Mouse (Mus musculus) retina, adult 2 months (tissue): ENCODE measurements around the gene Tsc22d3.
"Not testable (repeated sequence)": the region's sequence is repeated elsewhere in the genome, so short reads cannot be mapped to it uniquely, and the experiment has no call there.

Source experiments
- DNase-seq: peaks from one replicate; pipeline ENCODE4 v3.0.0-alpha.2; 2012; ENCODE audit warnings: low read depth, low spot score

The Tsc22d3 gene

DNA sequence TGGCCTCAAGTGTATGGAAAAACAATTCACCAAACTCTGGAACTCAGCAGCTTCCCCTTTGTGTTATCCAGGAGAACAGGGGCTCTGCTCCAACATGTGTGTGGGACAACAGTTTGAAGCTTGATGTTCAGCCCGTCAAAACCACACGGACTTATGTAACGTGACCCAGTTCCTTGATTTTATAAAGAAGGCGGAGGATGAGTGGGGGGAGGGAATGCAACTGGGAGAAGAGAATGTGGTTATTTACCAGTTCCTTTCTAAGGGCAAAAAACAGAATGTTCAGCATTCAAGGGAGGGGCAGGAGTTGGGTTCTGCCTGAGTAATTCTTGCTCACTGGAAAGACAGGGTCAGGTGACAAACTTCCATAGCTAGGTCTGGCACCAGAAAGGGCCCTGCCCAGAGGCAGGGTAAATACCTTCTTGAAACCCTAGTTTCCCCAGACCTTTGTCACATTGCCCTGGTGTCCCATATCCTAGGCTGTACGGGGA is 71.3 kb downstream of the Tsc22d3 start:
- no peak for DNase-seq

DNA sequence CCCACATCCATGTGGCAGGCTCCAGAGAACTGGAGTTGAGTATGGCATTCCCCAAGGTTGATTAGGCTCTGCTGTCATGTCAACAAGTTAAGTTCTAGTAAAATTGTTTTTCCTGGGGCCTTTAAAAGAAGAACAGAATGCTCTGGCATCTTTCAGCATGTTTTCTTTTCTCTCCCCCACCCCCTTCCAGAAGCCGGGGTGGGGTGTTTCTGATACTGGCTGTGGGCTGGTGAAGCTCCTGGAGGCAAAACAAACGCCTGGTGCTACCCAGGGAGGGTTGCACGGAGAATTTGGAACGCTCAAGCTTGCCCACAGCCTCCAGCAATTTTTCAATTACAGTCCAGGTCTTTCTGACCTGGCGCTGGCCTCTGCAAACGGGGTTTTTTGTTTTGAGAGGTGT is 73.2 kb downstream of the Tsc22d3 start:
- DNase-seq = no peak

DNA sequence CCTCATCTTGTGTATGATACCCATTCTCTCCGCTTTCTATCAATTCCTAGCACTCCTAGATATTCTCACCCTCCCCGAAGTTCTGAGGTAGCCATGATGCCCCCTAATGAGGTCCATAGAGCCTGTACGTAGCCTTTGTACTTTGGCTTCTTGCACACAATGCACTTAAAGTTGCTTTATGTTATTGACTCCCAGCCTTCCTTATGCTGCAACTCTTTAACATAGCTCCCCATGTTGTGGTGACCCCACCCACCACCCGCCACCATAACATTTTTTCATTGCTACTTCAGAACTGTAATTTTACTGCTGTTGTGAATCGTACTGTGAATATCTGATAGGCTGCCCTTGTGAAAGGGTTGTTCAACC is 74.2 kb downstream of the Tsc22d3 start:
- DNase-seq = no peak

DNA sequence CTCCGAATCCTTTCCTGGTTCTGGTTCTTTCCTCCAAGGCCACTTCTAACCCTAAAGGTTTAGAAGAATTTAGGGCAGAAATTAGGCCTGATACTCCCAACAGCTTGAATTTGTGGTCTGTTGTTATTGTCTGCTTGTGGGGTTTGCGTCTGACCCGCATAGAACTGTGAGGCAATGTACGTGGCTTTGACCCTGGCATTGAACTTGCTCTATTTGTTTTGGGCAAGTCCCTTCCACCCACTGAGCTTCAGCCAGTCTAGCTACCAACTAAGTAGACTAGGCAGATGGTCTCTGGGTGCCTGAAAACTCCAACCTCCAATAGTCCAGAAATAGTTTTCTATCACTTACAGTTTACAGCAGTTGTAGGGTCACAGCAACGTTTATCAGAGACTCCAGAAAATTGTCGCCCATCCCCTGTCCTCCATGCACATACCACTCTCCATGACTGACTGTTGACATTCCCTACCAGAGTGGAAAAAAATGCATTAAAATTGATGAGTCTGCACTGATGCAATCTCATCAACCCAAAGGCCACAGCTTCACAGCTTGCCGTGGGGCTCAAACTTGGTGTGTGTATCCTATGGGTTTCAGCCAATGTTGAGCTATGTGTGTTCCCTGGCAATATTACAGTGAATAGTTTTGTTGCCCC is 74.7 kb downstream of the Tsc22d3 start:
- no peak for DNase-seq

DNA sequence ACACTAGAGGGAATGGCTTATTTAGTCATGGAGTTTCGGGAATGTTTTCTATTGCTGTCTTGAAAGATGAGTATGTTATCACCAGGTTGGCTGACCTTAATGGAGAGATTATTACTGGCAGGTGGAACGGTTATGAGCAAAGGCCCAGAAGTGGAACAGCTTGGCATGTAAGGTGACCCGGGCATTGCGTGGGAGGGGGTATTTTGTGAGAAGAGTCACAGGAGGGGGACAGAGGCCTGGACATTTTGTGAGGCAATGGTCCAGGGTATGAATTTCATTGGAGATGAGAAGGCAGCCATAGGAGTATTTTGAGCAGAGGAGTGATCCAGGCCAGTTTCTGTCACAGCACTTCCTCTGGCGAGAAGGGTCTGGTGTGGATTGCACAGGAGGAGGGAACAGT is 76.2 kb downstream of the Tsc22d3 start:
- no peak for DNase-seq

DNA sequence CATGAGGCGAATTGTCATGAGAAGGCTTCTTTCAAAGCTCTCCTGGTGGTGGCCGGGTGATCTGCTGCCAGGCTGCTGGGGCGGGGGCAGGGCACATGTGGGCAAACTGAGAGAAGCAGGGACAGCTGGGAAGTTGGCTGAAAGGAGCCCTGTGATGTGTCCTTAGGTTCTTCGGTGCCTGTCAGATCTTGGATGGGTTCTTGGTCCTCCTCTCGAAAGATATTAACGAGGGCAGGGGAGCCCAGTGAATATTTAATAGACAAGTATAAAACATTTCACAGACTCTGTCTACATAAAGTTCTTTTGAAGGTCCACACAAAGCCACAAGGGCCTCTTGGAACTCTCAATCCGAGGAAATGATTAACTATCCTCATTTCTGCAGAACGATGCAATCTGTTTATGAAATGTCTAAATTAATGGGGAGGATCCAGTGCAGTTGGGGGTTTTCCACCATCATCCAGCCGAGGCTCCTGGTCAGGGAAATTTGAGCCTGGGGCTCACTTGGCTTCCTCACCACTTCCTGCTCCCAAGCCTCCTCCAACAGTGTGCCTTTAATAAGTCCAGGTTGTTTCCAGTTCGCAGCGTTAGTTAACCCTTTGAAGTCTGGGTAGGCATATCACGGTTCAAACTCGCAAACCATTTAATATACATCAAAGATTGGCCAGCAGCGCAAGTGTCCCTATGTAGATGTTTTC is 78.2 kb downstream of the Tsc22d3 start:
- DNase-seq = no peak

DNA sequence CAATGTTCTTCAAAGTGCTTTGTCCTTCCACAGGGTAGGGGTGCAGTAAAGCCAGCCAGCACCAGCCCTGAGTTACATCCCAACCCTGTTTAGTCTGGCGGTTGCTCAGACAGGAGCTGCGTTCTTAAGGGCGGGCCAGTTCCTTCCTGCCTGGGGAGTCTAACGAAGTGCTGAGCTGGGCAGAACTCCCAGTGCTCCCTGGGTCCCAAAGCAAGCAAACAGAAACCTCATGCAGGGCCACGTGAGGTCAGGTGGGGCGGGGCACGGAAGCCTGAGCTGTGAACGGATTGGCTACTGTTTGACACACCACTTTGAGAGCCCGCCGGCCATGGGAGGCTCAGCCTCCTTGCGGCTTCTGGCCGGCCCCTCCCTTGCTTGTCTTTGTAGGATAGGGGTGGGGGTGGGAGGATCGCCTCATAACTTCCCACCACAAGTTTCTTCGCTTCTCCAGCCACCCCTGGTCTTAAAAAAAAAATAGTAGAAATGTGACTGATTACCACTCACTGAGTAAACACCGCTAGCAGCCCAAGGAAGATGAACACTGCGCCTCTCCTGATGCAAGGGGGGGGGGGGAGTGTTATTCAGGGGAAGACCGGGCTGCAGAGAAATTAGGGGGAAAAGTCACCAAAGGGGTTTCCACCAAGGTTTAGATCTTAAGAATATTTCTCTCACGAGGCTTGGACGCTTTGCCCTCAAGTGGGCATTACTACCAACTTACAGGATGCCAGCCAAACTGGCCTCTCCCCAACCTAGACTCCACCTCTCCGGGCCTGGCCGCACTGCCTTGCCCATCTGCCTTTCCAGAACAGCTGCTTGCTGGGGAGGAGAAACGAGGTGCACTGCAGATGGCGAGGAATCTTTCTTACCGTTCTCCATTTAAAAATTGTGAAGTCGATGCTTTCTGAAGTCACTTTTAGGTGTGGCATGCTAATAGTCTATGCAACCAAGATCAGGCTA is 80.0 kb downstream of the Tsc22d3 start:
- peak; percentile 52 for DNase-seq

DNA sequence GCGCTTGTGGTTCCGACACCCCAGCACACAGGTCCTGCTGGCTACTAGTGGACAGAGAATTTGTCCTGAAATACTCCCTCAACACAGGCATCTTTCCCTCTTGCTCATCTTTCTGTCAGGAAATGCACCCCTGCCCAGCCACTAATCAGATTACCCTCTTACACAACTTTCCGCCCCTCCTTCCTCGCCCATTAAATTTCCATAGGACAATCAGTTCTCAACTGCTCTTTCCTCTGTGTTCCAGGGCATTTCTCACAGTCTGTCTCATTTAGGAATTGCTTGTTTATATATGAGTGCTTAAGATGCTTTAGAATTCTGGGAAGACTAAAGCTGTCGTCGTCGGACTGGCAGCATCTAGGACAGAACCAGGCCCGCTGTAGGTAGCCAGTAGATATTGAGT is 82.1 kb downstream of the Tsc22d3 start:
- DNase-seq = no peak

DNA sequence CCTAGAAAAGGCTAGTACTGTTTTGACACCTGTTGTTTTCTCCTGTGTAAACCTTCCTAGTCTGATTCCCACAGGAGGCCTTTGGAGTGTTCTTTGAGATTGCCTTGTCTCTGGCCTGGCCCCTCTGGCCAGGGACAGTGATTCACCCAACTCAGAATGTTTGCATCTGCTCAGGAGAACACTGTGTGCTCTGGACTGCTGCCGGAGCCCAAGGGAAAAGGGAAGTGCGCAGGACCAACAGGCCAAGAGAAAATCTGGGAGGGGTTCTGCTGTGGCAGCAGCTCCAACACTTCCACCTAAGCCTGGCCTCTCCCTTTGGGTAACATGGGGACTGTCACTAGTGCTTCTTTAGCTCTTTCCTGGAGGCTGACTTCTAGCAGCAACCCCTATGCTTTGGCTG is 87.1 kb downstream of the Tsc22d3 start:
- no peak for DNase-seq

DNA sequence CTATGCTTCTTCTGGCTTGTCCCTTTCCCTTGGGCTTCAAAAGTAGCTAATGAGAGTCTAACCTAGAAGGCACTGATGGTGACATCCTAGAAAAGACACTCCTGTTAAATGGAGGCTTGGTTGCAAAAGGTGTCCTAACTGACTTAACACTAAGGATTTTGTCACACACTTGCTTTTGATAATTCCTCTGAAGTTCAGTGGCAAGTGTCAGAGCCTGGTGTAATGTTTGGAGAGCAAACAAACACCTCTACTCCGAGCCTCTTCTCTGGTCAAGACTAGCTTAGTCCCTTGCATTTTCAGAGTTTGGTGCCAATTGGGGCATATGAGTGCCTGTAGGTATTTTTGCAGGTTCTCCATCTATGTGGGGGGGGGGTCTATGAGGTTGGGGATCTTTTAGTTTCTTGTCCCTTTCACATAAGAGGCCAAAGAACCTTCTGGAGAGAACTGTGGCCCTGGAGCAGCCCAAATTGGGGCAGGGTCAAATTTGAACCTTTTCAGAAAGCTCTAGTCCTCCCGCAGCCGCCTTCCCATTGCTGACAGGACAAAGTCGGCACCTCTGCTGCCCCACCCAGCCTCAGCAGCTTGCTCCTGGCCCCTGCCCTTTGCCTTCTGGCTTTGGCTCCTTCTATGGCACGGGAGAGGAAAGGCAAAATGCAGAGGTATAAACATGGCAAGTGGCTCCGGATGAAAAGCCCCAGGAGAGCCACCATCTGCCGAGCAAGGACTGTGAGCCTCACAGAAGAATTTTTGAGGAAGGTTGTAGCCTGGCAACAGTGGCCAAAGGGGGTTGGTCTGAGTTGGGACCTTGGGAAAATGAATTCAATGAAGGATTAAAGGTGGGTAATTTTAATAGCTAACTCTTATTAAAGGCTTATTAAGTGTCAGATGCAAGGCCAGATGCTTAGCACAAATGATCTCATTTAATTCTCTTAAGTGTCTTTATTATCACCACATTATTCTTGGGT is 88.5 kb downstream of the Tsc22d3 start:
- no peak for DNase-seq

DNA sequence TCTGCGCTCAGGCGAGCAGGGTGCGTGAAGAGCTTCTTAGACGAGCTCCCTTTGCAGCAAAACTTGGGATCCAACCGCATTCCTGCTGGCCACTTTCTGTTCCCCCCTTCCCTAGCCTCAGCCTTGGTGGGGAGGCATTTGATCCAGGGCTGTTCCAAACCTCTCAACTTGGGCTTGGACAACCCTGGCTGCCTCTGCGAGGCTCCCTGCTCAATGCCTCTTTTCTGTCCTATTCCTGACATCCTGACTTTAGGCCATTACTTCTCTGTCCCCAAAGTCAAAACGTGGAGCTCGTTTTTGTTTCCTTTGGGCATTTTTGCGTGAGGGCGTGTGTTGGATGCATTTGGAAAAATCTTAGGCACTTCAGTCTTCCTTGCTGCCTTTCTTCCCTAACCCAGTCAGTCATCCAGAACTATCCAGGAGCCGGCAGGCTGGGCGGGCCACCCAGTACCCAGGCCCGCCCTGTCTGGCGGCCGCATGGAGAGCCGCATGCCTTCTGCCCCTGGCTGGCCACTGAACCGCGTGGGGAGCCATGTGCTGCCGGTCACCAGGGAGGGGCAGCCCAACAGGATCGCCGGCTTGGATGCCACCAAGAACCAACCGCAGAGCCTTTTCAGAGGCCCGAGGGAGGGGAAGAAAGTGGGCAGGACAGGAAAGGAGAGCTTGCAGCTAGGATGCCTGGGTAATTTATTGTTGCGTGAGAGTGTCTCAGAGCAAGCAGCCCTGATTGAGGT is 89.6 kb downstream of the Tsc22d3 start:
- no peak for DNase-seq

DNA sequence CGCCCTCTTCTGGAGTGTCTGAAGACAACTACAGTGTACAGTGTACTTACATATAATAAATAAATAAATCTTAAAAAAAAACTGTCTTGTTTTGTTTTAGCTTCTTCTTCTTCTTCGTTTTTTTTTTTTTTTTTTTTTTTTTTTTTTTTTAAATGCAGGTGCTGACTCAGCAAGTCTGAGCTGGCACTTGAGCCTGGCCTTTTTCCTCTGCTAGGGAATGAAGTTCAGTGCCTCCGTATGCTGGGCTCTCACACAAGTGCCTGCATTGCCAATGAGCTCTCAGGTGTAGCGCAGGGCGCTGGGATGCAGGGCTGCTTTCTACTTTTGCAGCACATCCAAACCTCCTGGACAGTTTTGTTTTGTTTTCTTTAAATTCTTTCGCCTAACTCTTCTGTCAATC is 90.6 kb downstream of the Tsc22d3 start:
- no peak for DNase-seq

DNA sequence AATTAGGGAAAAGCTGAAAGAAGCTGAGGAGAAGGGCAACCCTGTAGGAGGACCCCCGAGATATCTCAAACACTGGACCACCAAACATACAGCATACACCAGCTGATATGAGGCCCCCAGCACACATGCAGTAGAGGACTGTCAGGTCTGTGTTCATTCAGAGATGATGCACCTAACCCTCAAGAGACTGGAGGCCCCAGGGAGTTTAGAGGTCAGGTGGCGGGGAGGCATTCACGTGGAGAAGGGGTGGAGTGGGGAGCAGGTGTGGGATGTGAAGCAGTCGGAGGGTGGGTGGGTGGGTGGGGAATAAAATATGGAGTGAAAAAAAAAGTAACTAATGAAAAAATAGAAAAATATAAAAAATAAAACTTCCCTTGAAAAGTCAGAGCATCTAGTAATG is 91.7 kb downstream of the Tsc22d3 start:
- DNase-seq = not testable (repeated sequence)

DNA sequence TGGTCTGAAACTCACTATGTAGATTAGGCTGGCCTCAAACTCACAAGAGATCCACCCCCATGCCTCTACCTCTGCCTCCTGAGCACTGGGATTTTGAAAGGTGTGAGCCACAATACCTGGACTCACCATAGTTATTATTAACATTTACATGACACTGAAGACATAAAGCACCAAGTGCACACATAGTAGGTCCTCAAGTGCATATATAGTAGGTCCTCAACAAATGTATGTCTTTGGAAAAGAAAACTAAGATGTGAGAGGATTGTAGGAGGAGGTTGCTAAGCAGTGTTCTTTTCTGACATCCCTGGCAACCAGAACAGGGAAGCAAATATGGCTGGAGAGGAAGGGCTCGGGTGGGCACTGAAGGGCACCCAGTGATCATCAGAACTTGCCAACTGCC is 93.1 kb downstream of the Tsc22d3 start:
- no peak for DNase-seq

DNA sequence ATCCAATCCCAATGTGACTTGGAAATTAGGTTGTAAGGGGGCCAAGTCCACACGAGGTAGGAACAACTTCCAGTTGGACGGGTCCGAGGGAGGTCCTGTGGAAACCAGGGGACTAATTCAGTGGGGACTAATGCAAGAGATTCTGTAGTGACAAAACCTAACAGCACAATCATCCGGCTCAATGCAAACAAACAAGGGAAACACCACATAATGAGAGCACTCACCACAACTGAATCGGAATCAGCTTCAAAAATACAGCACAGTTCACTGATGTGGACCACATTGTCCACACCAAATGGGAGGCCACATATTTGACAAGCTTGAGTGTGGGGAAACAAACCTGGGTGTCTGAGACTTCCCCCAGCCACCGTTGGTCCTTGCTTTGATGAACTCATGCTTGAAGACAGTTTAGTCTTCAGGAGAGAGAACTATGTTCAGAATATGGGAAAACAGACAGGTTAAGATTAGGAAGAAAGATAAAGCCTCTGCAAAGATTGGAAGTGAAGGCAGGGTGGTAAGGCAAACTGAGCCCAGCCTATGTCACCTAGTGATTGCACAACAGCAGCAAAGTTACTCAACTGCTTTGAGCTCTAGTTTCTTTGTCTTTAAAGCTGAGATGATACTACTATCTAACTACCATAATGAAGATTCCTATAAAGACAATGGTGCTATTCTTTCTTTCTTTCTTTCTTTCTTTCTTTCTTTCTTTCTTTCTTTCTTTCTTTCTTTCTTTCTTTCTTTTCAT is 93.9 kb downstream of the Tsc22d3 start:
- no peak for DNase-seq

DNA sequence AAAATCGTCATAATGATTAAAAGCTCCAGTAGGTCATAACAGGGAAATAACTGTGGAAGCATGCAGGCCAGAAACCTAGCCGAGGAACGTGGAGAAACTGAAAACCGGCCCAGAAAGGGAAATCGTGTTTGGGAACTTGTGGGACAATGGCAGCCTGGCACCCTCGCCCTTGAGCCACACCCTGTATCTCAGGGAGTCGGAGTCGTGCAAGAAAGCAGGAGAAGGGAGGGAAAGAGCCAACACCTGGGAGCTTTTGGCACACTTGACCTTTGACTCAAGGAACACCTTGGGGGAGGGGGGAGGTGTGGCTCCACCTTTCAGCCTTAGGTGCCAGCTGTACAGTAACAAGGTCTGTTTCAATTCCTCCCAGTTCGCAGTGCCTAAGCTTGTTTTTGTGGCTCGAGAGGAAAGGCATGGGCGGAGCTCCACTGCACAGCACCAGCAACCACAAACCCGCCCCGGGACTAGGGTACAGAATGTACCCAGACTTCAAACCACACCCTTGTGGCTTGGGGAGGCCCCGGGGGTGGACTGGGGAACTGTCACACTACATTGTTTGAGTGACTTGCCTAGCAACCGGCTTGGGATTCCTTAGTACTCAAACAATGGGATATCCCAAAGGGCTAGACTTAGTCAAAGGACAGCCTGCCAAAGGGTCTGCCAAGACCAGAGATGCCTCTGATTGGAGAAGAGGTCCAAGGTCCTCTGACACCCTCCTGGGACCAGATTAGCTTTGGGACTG is 94.8 kb downstream of the Tsc22d3 start:
- no peak for DNase-seq

DNA sequence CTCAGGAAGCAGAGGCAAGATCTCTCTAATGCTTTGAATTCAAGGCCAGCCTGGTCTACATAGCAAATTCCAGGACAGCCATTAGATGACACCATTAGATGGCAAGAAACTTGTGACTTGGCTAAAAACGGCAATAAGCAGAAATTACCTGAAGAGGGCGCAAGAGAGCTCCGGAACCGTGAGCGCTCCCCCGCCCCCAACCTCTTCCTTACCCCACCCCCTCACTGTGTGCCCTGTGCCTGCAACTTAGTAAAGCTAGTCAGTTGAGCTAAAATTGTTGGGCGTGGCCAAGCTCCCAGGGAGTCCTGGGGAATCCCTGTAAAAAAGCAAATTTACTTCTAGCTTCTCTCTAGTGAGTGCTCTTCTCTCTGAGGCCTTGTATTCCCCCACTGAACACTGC is 96.6 kb downstream of the Tsc22d3 start:
- DNase-seq = no peak

DNA sequence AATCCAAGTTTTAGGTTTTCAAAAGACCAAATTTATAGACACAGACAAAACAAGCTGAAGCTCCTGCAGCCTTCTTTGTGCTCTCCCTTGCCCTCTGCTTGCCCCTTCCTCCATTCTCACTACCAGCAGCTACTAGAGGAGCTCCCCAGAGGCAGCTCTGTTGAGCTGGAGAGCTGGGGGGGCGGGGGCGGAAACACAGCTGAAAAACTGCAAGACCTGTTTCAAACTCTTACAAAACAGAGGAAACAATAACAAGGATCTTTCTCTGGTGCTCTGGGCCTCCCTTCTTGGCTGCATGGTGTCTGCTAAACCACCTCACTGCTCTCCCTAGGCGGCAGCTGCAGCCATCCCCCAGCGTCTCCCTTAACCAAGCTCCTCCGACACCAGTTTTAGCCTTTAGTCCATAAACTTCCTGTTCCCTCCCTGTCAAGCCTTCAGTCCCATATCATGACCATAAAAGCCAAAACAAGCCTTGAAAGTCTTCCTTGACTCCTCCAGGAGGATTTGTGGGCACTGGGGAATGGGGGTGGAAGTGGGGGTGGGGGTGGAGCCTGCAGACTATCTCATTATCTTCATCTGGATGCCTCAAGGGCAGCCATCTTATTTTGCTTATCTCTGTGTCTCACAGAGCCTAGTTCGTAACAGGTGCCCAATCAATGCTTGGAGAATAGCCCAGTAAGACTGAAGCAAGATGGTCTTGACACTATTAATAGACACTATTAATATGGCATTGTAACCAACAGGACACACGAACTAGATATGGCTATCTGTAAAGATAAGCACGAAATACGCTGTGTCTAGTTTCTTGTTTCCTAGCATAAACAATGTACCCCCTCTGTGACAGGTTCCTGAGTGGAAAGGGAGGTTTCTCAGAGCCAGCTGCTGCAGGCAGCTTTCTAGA is 98.8 kb downstream of the Tsc22d3 start:
- DNase-seq = no peak
